13 mouse cellular contexts compared by ENCODE assay signal in genomic region chr5:36553056-36553606, GRCm38 (mm10). TPM values are rescaled to one million over a fixed set of nuclear protein-coding genes. Genes with fewer than 3 reads are reported as not detected.
DNase-seq lines count a peak whose midpoint lies in the region; ATAC-seq lines count a peak whose summit lies in the region.
"Had no signal": no experiment of that assay in that cellular context is flagged by ENCODE, and none has a peak within 500 bp of the region (broad histone marks: within the 10 kb centered on the region; RNA-seq: fewer than 3 reads in every experiment).

No protein-coding gene starts in this region.

- DNase-seq in spleen, adult 18-20 months: peak; percentile 41 to 46
- no peak for DNase-seq in spleen, adult 12 weeks (ENCODE audit: low spot score)
- peak; percentile 63 for DNase-seq in induced T-regulatory cell, adult 2 months (ENCODE audit: low read depth)
- DNase-seq in layer of hippocampus, adult 9-10 months (ENCODE audit: low spot score): no peak
- DNase-seq: layer of hippocampus, adult 9-11 months; liver, embryonic 13.5 days; midbrain, embryonic 14.5 days had no signal

- peak overlapping the region; percentile 43; the same call in 1 of the 2 replicates for H3K27ac ChIP-seq in stomach, embryonic 16.5 days (ENCODE audit: low read length)
- H3K27ac ChIP-seq in intestine, embryonic 16.5 days (ENCODE audit: low read length): no peak overlapping the region
- H3K27ac ChIP-seq: kidney, postnatal 0 days; liver, embryonic 13.5 days; neural tube, embryonic 12.5 days had no signal

- no peak overlapping the region for H3K4me2 ChIP-seq in stomach, embryonic 16.5 days (ENCODE audit: low read depth, low read length)
- H3K4me2 ChIP-seq in intestine, embryonic 16.5 days (ENCODE audit: low read depth, low read length): no peak overlapping the region
- H3K4me2 ChIP-seq: liver, embryonic 13.5 days; neural tube, embryonic 12.5 days had no signal

- H3K4me3 ChIP-seq in stomach, embryonic 16.5 days (replicated peaks; ENCODE audit: low read length): no peak overlapping the region; the same call in 1 of the 2 replicates
- H3K4me3 ChIP-seq in intestine, embryonic 16.5 days (ENCODE audit: low read length): no peak overlapping the region
- H3K4me3 ChIP-seq: liver, embryonic 13.5 days; neural tube, embryonic 12.5 days had no signal

- no peaks in the 10 kb centered on the region for H3K36me3 ChIP-seq in stomach, embryonic 16.5 days (ENCODE audit: control insufficient read depth, insufficient read depth, low read length)
- no peaks in the 10 kb centered on the region for H3K36me3 ChIP-seq in intestine, embryonic 16.5 days (ENCODE audit: control insufficient read depth, insufficient read depth, low read length)
- H3K36me3 ChIP-seq: liver, embryonic 13.5 days; neural tube, embryonic 12.5 days had no signal

- peaks cover 9% of the 10 kb centered on the region; the same call in 1 of the 2 replicates for H3K4me1 ChIP-seq in stomach, embryonic 16.5 days (ENCODE audit: control insufficient read depth, insufficient read depth, low read length)
- H3K4me1 ChIP-seq in intestine, embryonic 16.5 days (ENCODE audit: control insufficient read depth, insufficient read depth, low read length): peaks cover 24% of the 10 kb centered on the region
- H3K4me1 ChIP-seq: neural tube, embryonic 12.5 days had no signal

- ATAC-seq in stomach, embryonic 16.5 days (ENCODE audit: insufficient read depth, low FRiP score): no peak
- no peak for ATAC-seq in frontal cortex, adult (ENCODE audit: low TSS enrichment)
- ATAC-seq in intestine, embryonic 16.5 days: no peak
- ATAC-seq: Patski had no signal

- H3K9ac ChIP-seq in stomach, embryonic 16.5 days (ENCODE audit: low read length): no peak overlapping the region
- H3K9ac ChIP-seq in intestine, embryonic 16.5 days (ENCODE audit: low read depth, low read length): no peak overlapping the region
- H3K9ac ChIP-seq: liver, embryonic 13.5 days; neural tube, embryonic 12.5 days had no signal

- H3K9me3 ChIP-seq in stomach, embryonic 16.5 days (replicated peaks; ENCODE audit: control insufficient read depth, low read length): no peaks in the 10 kb centered on the region
- no peaks in the 10 kb centered on the region for H3K9me3 ChIP-seq in intestine, embryonic 16.5 days (ENCODE audit: control insufficient read depth, low read length)
- H3K9me3 ChIP-seq: liver, embryonic 13.5 days; neural tube, embryonic 12.5 days had no signal

- H3K27me3 ChIP-seq in stomach, embryonic 16.5 days (ENCODE audit: control insufficient read depth, insufficient read depth, low read length): no peaks in the 10 kb centered on the region
- H3K27me3 ChIP-seq in intestine, embryonic 16.5 days (replicated peaks; ENCODE audit: control insufficient read depth, insufficient read depth, low read length): no peaks in the 10 kb centered on the region
- H3K27me3 ChIP-seq: liver, embryonic 13.5 days; neural tube, embryonic 12.5 days; Patski had no signal

- whole genome bisulfite sequencing in stomach, embryonic 16.5 days: 76% methylated on average over 2 of the region's 2 CpGs
- 68% methylated on average over 2 of the region's 2 CpGs for WGBS in intestine, embryonic 16.5 days

RNA-seq across cellular contexts. Expression of gene Tbc1d14, which starts 39.9 kb away (rescaled TPM):
- polyA plus RNA-seq in stomach, embryonic 16.5 days (2015; fragmentation: Nextera tagmentation; extraction: Ambion mirVana): 39.5 and 43.6 TPM in 2 replicates
- polyA plus RNA-seq in intestine, embryonic 16.5 days (2015; fragmentation: Nextera tagmentation; extraction: Ambion mirVana): 30.7 and 34.0 TPM in 2 replicates

Comparison
In these comparisons a context has a peak if more than half of its experiments do, and no peak if none do; other contexts are left out.
1. DNase-seq: peak in spleen, adult 18-20 months (2 of 2) and induced T-regulatory cell, adult 2 months (single experiment); none in spleen, adult 12 weeks (single experiment) and layer of hippocampus, adult 9-10 months (single experiment).